Mouse (Mus musculus): ENCODE measurements at regions not wholly inside any gene's neighbourhood (a gene's known extent, or its start where the extent isn't known, plus 50 kb on each side); places are given as distances from the start of the nearest gene placed in this dataset.

DNA sequence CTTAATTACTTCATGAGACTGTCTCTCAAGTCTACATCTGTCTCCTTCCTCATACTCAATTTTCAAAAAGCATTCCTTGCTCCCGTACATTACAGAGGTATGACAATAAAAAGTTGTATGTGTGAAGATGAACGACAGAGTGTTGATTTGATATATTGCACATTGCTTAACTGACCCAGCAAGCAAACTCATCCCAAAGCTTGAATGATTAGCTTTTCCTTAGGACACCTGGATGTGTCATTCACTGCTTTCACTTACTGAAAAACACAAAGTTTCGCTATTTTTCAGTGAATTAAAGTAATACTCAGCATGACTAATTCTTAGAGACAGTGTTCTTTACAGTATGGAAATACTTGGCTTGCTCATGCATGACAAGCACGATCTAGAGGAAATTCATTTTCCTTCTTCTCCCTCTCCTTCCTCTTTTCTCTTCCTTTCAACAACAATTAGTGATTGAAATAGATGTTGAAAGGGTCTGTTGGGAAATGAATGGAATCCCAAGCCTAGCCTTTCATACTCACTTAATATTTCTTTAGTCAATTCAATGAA, 159.5 kb upstream of the Prkcq start:
- WGBS = 69% methylated on average over 4 of the region's 4 CpGs
- Histone ChIP-seq H3K9ac (replicated peaks; ENCODE audit: low read length) (no peak overlapping the region), H3K27ac (no peak overlapping the region), H3K9me3 (ENCODE audit: low read length) (no peaks in the 10 kb centered on the region), H3K4me2 (ENCODE audit: low read depth, low read length) (no peak overlapping the region), H3K27me3 (ENCODE audit: insufficient read depth, low read length) (no peaks in the 10 kb centered on the region), H3K4me3 (ENCODE audit: low read length) (no peak overlapping the region), H3K36me3 (ENCODE audit: insufficient read depth, low read length) (no peaks in the 10 kb centered on the region), H3K4me1 (ENCODE audit: insufficient read depth, low read length) (no peaks in the 10 kb centered on the region)
- no peak for DNase-seq (ENCODE audit: low spot score)
- no peak for TF ChIP-seq CTCF (IDR thresholded peaks at IDR 0.05; ENCODE audit: low read depth)
- ATAC-seq = no peak

DNA sequence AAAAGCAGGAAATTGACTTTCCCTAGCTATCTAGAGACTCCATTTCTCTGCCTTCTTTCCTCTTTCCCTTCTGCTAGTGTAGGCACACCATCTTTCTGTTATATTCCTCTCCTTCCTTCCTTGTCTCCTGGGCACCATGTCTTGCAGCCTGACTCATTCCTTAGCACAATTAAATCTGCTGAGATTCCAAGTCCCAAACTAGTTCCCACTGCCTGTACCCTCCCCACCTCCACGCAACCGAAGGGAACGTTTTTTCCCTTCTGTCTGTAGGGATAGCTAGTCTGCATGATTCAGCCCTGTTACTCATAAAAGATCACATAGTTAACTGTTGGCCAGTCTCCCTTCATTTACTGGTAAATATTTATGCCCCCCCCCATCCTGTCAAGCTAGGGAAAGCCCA, 158.8 kb upstream of the Prkcq start:
- Histone ChIP-seq H3K27ac (no peak overlapping the region), H3K27me3 (ENCODE audit: insufficient read depth, low read length) (no peaks in the 10 kb centered on the region), H3K9ac (replicated peaks; ENCODE audit: low read length) (no peak overlapping the region), H3K9me3 (ENCODE audit: low read length) (no peaks in the 10 kb centered on the region), H3K4me2 (ENCODE audit: low read depth, low read length) (no peak overlapping the region), H3K4me3 (ENCODE audit: low read length) (no peak overlapping the region), H3K36me3 (ENCODE audit: insufficient read depth, low read length) (no peaks in the 10 kb centered on the region), H3K4me1 (ENCODE audit: insufficient read depth, low read length) (no peaks in the 10 kb centered on the region)
- no peak for TF ChIP-seq CTCF (IDR thresholded peaks at IDR 0.05; ENCODE audit: low read depth)
- ATAC-seq (no peak), DNase-seq (ENCODE audit: low spot score) (no peak)
- 88% methylated on average over 3 of the region's 3 CpGs for WGBS

DNA sequence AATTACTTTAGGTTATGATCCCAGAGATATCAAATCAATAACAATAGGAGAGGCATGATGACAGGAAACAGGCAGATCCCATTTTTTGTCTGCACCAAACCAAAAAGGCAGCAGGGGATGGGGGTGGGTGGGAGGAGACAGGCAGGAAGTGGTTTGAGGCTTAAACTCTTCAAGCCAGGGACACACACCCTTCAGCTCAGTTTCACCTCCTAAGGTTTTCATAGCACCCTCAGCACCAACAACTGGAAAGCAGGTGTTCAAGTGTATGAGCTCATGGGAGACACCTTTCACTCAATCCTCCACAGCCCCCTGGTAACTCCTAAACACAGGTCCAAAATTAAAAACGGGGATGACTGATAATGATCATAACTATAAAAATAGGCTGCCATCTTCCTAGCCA, 155.5 kb upstream of the Prkcq start:
- WGBS = 82% methylated on average over 1 of the region's 1 CpGs
- no peak for TF ChIP-seq CTCF (IDR thresholded peaks at IDR 0.05; ENCODE audit: low read depth)
- Histone ChIP-seq H3K4me3 (ENCODE audit: low read length) (no peak overlapping the region), H3K9ac (replicated peaks; ENCODE audit: low read length) (no peak overlapping the region), H3K4me1 (ENCODE audit: insufficient read depth, low read length) (no peaks in the 10 kb centered on the region), H3K36me3 (ENCODE audit: insufficient read depth, low read length) (no peaks in the 10 kb centered on the region), H3K4me2 (ENCODE audit: low read depth, low read length) (no peak overlapping the region), H3K27ac (no peak overlapping the region), H3K27me3 (ENCODE audit: insufficient read depth, low read length) (no peaks in the 10 kb centered on the region), H3K9me3 (ENCODE audit: low read length) (no peaks in the 10 kb centered on the region)
- DNase-seq (ENCODE audit: low spot score) = no peak
- ATAC-seq = no peak

DNA sequence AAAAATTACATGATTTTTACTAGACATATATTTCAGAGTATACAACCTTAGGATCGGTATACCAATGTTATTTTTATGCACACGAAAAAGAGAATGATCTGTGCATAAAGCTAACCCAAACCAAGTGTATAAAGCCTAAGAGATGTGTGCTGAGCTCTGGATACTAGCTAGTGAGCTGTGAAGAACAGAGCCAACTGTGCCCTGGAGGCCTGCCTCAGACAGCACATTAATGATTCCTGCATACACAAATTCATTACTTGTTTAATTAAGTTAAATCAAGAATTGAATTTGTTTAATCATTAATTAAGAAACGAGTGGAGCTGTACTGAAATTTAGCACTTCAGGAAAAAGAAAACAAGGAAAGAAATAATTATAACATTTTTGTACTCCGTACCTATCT, 139.0 kb upstream of the Prkcq start:
- Histone ChIP-seq H3K27me3 (ENCODE audit: insufficient read depth, low read length) (no peaks in the 10 kb centered on the region), H3K4me1 (ENCODE audit: insufficient read depth, low read length) (no peaks in the 10 kb centered on the region), H3K27ac (no peak overlapping the region), H3K9me3 (ENCODE audit: low read length) (no peaks in the 10 kb centered on the region), H3K36me3 (ENCODE audit: insufficient read depth, low read length) (no peaks in the 10 kb centered on the region), H3K4me2 (ENCODE audit: low read depth, low read length) (no peak overlapping the region), H3K9ac (replicated peaks; ENCODE audit: low read length) (no peak overlapping the region), H3K4me3 (ENCODE audit: low read length) (no peak overlapping the region)
- TF ChIP-seq CTCF (IDR thresholded peaks at IDR 0.05; ENCODE audit: low read depth) = no peak
- ATAC-seq = no peak
- DNase-seq (ENCODE audit: low spot score) = peak; percentile 17
- 82% methylated on average over 4 of the region's 4 CpGs for WGBS

DNA sequence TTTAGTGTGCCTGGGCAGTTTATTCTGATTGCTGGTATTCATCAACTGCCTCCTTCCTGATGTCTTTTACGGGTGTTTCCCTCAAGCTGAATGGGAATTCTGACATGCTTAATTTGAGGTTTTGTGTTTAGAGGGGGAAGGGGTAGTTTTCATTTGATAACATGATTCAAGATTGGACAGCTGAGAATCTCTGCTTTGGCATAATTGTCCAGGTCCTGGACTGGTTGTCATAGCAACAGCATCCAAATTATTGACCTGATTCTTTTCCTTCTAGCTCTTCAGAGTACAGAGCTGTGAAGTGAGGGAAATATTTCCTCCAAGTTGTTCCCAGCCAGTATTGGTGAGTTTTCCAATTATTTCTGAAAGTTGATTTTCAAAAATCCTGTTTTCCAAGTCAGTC, 137.7 kb upstream of the Prkcq start:
- Histone ChIP-seq H3K9me3 (ENCODE audit: low read length) (no peaks in the 10 kb centered on the region), H3K4me3 (ENCODE audit: low read length) (no peak overlapping the region), H3K4me1 (ENCODE audit: insufficient read depth, low read length) (no peaks in the 10 kb centered on the region), H3K9ac (replicated peaks; ENCODE audit: low read length) (no peak overlapping the region), H3K36me3 (ENCODE audit: insufficient read depth, low read length) (no peaks in the 10 kb centered on the region), H3K4me2 (ENCODE audit: low read depth, low read length) (no peak overlapping the region), H3K27me3 (ENCODE audit: insufficient read depth, low read length) (no peaks in the 10 kb centered on the region), H3K27ac (no peak overlapping the region)
- 13% methylated on average over 1 of the region's 1 CpGs for WGBS
- ATAC-seq (peak; percentile 70; the same call in 1 of the 2 replicates), DNase-seq (ENCODE audit: low spot score) (peak; percentile 49)
- TF ChIP-seq CTCF (IDR thresholded peaks at IDR 0.05; ENCODE audit: low read depth) = no peak

DNA sequence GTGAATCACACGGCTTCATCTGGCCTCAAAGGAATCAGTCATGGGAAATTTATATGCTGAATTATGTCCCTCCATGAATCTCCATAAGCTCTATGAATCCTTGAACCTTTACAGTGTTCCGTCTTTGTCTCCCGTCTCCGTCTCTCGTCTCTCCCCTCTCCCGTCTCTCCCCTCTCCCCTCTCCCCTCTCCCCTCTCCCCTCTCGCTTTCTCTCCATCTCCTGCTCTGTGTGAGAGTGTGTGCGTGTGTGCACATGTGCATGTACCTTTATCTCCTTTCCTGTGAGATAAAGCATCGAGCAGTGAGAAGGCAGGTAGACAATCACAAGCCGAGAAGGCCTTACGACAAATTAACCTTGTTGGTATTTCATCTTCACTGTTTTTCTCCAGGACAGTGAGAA, 134.6 kb upstream of the Prkcq start:
- no peak for DNase-seq (ENCODE audit: low spot score)
- no peaks in the 10 kb centered on the region for H3K4me1 ChIP-seq (ENCODE audit: insufficient read depth, low read length)
- ATAC-seq = 0 out of 2 replicates have a peak, but pooled peaks have one; percentile 52
- WGBS = 38% methylated on average over 11 of the region's 11 CpGs
- H3K27ac ChIP-seq = no peak overlapping the region
- H3K9ac ChIP-seq (replicated peaks; ENCODE audit: low read length) = no peak overlapping the region
- H3K9me3 ChIP-seq (ENCODE audit: low read length) = no peaks in the 10 kb centered on the region
- 0 out of 2 replicates have a peak overlapping the region, but pooled peaks have one; percentile 2 for H3K4me2 ChIP-seq (ENCODE audit: low read depth, low read length)
- no peak overlapping the region for H3K4me3 ChIP-seq (ENCODE audit: low read length)
- no peaks in the 10 kb centered on the region for H3K36me3 ChIP-seq (ENCODE audit: insufficient read depth, low read length)
- TF ChIP-seq CTCF (IDR thresholded peaks at IDR 0.05; ENCODE audit: low read depth) = no peak
- H3K27me3 ChIP-seq (ENCODE audit: insufficient read depth, low read length) = no peaks in the 10 kb centered on the region

DNA sequence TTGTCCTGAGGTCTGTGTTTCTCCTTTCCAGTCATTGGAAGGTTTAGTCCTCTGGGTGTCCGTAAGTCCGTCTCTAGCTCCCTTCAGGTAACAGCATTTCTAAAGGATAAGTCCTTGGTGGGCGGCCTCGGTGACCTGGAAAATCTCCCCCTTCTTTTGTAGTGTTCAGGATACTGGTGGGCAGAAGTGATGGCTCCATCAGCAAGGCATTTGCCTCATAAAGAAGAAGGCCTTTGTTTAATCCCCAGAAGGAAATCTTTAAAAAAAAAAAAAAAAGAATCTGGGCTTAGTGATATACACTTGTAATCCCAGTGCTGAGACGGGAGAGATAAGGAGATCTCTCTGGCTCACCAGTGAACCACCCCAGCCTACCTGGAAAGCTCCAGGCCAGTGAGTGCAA, 133.5 kb upstream of the Prkcq start:
- 84% methylated on average over 5 of the region's 5 CpGs for WGBS
- DNase-seq (ENCODE audit: low spot score) = no peak
- no peak for TF ChIP-seq CTCF (IDR thresholded peaks at IDR 0.05; ENCODE audit: low read depth)

More for the DNA sequence above, 133.5 kb upstream of the Prkcq start:
- no peak overlapping the region for H3K27ac ChIP-seq
- H3K4me2 ChIP-seq (ENCODE audit: low read depth, low read length) = no peak overlapping the region
- no peaks in the 10 kb centered on the region for H3K9me3 ChIP-seq (ENCODE audit: low read length)
- H3K27me3 ChIP-seq (ENCODE audit: insufficient read depth, low read length) = no peaks in the 10 kb centered on the region
- no peak for ATAC-seq
- H3K9ac ChIP-seq (replicated peaks; ENCODE audit: low read length) = no peak overlapping the region
- no peak overlapping the region for H3K4me3 ChIP-seq (ENCODE audit: low read length)
- no peaks in the 10 kb centered on the region for H3K4me1 ChIP-seq (ENCODE audit: insufficient read depth, low read length)
- H3K36me3 ChIP-seq (ENCODE audit: insufficient read depth, low read length) = no peaks in the 10 kb centered on the region
